Mouse (Mus musculus) midbrain, embryonic 12.5 days (tissue): ENCODE data around the gene Ncoa5. TPM values are rescaled to one million over a fixed set of nuclear protein-coding genes. Genes with fewer than 3 reads are reported as not detected.

Source experiments
- ATAC-seq: fragments of 200-750 bp; cut with Nextera tagmentation; 2 replicates; pipeline ENCODE4 v1.8.0; 2017; ENCODE audit warnings: low read depth, moderate TSS enrichment, moderate library complexity; ENCODE audit not compliant: low FRiP score
- H3K27ac ChIP-seq: fragments of 300-500 bp; sonication (generic); replicated peaks from 2 replicates; pipeline ENCODE4 v1.5.1; 2016; ENCODE audit warnings: mild to moderate bottlenecking
- H3K27me3 ChIP-seq: fragments of 300-500 bp; sonication (generic); 2 replicates; pipeline ENCODE4 v1.6.1; 2016; ENCODE audit warnings: mild to moderate bottlenecking
- H3K36me3 ChIP-seq: fragments of 300-500 bp; sonication (generic); 2 replicates; pipeline ENCODE4 v1.6.1; 2016
- H3K4me1 ChIP-seq: fragments of 300-500 bp; sonication (generic); 2 replicates; pipeline ENCODE4 v1.6.1; 2016
- H3K4me2 ChIP-seq: fragments of 300-500 bp; sonication (generic); replicated peaks from 2 replicates; pipeline ENCODE4 v1.6.1; 2016; ENCODE audit warnings: mild to moderate bottlenecking, moderate library complexity
- H3K4me3 ChIP-seq: fragments of 300-500 bp; sonication (generic); 2 replicates; pipeline ENCODE4 v1.5.1; 2016; ENCODE audit warnings: mild to moderate bottlenecking
- H3K9ac ChIP-seq: fragments of 300-500 bp; sonication (generic); replicated peaks from 2 replicates; pipeline ENCODE4 v1.6.1; 2016; ENCODE audit warnings: mild to moderate bottlenecking, moderate library complexity
- H3K9me3 ChIP-seq: fragments of 300-500 bp; sonication (generic); 2 replicates; pipeline ENCODE4 v1.6.1; 2016; ENCODE audit warnings: mild to moderate bottlenecking
- whole genome bisulfite sequencing: fragments of 180-500 bp; shearing (Covaris S2); methylation state at CpG from one replicate; pipeline ENCODE4 v1.1.7; 2016; 5-methylcytosine and 5-hydroxymethylcytosine counted together
- polyA plus RNA-seq: library from polyadenylated mRNA; unstranded; fragments of >200 nt; fragmentation: Nextera tagmentation; extraction: Ambion mirVana; gene quantifications from 2 replicates; pipeline ENCODE4 v1.2.1, GENCODE M21; 2016

The Ncoa5 gene
- polyA plus RNA-seq, 1 experiment from 2014 or later, result 148 TPM

DNA sequence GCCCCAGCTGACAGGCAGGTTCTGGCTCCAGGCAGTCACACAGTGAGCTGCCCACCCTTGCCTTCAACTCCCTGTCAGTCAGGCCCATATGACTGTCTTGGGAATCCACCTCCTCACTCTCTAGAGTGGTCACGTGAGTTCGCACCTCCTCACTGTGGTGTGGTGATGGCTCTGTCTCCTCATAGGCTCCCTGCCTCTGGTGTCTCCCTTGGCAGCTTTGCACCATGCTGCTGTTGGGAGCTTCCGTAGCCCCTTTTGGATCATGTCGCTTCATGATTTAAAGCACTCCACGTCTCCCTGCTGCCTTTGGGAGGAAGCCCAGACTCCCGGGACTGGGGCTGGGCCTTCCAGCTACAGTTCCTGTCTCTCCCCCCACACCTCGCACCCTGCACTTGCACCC, 29.8 kb upstream of the Ncoa5 start:
- H3K9me3 ChIP-seq, result no peaks in the 10 kb centered on the region
- no peak for ATAC-seq
- 75% methylated on average over 7 of the region's 7 CpGs for WGBS
- H3K9ac ChIP-seq, result no peak overlapping the region
- H3K27ac ChIP-seq, result no peak overlapping the region
- H3K4me1 ChIP-seq, result no peaks in the 10 kb centered on the region
- peaks cover 10% of the 10 kb centered on the region; the same call in 1 of the 2 replicates for H3K27me3 ChIP-seq
- H3K4me2 ChIP-seq, result no peak overlapping the region
- H3K36me3 ChIP-seq, result no peaks in the 10 kb centered on the region
- H3K4me3 ChIP-seq, result no peak overlapping the region

DNA sequence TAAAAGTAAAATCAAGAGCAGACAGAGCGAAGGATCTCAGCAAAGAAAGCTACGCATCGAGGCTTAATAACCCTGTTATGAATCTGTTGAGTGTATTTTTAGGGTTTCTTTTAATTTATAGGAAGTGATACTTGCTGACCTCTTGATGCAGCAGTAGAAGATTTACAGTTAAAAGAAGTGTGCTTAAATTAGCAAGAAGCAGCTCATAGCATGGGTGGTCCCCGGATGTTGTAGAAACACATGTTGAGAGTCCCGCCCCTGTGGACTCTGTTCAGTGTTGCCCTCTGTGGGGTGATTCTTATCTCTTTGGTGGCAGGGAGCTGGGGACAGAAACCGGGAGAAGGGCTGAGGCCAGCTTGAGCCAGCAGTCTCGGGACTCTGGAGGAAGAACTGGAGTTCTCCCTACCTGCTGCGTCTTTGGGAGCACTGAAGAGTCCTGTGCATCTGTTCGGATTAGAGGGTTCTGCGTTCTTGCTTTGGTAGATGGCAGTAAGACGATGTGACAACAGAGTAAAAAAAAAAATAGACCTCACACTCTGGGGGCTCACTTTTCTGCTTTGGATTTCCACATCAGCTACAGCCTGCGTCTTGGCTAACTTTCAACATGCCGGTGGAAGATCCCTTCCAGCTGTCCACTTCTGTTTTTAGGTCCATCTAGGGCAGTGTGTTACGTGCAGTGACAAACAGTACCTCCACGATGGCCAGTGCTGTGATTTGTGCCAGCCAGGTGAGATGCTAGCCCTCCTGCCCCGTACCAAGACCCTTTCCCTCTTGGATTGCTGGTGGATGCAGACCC, 27.2 kb upstream of the Ncoa5 start:
- Histone ChIP-seq H3K27ac (no peak overlapping the region), H3K36me3 (no peaks in the 10 kb centered on the region), H3K9me3 (no peaks in the 10 kb centered on the region), H3K9ac (no peak overlapping the region), H3K27me3 (peaks cover 12% of the 10 kb centered on the region), H3K4me1 (no peaks in the 10 kb centered on the region), H3K4me2 (no peak overlapping the region), H3K4me3 (no peak overlapping the region)
- ATAC-seq, result no peak
- WGBS, result 85% methylated on average over 16 of the region's 16 CpGs

- peaks cover 9% of the 10 kb centered on the region for H3K4me1 ChIP-seq
- H3K4me3 ChIP-seq, result no peak overlapping the region
- no peaks in the 10 kb centered on the region for H3K36me3 ChIP-seq
- H3K9me3 ChIP-seq, result no peaks in the 10 kb centered on the region
- no peak overlapping the region for H3K27ac ChIP-seq
- no peak for ATAC-seq
- 90% methylated on average over 4 of the region's 4 CpGs for WGBS
- no peak overlapping the region for H3K4me2 ChIP-seq
- H3K9ac ChIP-seq, result no peak overlapping the region
- H3K27me3 ChIP-seq, result peaks cover 29% of the 10 kb centered on the region
Observed at GRCm38 (mm10) chr2:165059961-165060360, 25.3 kb upstream of the Ncoa5 start.

DNA sequence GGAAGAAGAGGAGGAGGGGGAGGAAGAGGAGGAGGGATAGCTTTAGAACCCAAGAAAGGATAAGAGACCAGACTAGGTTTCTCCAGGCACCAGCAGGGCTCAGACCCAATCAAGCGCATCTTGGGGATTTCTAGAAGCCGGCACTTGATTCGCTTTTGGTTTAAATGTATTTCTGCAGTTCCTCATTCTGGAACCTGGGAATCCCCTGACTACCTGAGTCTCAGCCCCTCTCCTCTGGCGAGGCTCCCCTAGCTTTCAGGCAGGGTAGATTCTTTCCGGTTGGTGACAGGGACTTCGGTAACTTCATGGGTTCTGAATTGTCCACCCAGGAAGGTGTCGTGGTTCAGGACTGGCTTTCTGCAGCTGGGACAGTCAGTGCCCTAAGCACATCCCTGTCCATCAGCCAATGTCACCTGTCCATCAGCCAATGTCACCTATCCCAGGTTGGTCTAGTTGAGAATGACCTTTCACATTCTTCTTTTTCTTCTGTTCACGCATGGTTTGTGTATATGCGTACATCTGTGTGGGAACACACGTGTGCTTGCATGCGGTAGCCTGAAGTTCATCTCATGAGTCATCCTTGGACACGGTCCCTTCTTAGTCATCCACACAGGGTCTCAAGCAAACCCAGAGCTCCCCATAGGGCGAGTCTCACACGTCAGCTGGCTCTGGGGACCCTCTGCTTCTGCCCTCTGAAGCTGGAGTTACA, 21.9 kb upstream of the Ncoa5 start:
- H3K9ac ChIP-seq, result no peak overlapping the region
- peaks cover 14% of the 10 kb centered on the region for H3K4me1 ChIP-seq
- no peaks in the 10 kb centered on the region for H3K36me3 ChIP-seq
- WGBS, result 77% methylated on average over 14 of the region's 14 CpGs
- H3K27ac ChIP-seq, result no peak overlapping the region
- no peak for ATAC-seq
- peaks cover 38% of the 10 kb centered on the region for H3K27me3 ChIP-seq
- H3K9me3 ChIP-seq, result no peaks in the 10 kb centered on the region
- H3K4me2 ChIP-seq, result 0 out of 2 replicates have a peak overlapping the region, but pooled peaks have one; percentile 46
- no peak overlapping the region for H3K4me3 ChIP-seq

GRCm38 (mm10) chr2:165055905-165056304, 21.2 kb upstream of the Ncoa5 start:
- no peaks in the 10 kb centered on the region for H3K36me3 ChIP-seq
- peaks cover 40% of the 10 kb centered on the region for H3K27me3 ChIP-seq
- 0 out of 2 replicates have a peak overlapping the region, but pooled peaks have one; percentile 28 for H3K9ac ChIP-seq
- H3K27ac ChIP-seq, result no peak overlapping the region
- H3K4me2 ChIP-seq, result peak overlapping the region; percentile 46
- WGBS, result 11% methylated on average over 6 of the region's 7 CpGs
- H3K4me3 ChIP-seq, result peak overlapping the region; percentile 24
- no peak for ATAC-seq
- H3K4me1 ChIP-seq, result peaks cover 19% of the 10 kb centered on the region
- no peaks in the 10 kb centered on the region for H3K9me3 ChIP-seq

DNA sequence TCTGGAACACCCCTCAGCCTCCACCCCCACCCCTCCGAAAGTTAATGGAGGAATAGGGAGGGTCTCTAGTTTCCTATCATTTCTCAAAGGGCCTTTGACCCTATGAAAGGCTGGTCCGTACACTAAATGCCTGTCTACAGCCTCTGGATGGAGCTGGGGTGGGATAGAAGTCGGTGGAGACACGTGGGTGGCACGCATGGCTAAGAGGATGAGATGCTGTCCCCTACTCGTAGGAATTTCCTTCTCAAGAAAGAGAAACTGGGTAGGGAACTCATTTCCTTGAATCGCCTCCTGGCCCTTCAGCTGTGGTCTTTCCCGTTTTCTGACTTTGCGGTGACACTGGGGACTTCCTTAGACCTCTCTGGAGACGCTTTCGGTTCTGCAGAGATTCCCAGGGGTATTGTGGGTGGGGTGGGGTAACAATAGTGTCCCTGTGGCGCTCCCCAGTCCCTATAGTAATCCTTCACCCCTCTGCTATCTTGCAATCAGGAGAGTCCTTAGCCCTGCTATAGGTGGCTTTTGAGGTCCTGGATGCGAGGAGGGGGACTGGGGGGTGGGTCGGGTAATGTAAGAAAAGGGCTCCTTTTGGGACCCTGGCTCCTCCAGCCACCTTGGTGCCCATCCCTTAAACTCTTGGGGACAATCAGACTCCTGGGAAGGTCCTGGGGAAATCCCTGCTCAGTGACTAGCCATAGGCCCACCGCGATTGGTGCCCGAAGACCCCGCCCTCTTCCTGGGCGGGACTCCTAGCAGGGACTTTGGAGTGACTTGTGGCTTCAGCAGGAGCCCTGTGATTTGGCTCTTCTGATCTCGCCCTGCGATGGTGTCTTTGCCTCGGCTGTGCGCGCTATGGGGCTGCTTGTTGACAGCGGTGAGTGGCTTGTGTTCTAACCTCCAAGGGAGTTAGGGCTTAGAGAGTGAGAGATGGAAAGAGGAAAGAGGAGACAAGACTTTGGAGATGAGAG, 20.5 kb upstream of the Ncoa5 start, which contains the start of gene Cd40:
Gene Cd40 (plus strand): TSS at position 740 of the 965 bp plus-strand sequence.
- H3K36me3 ChIP-seq, result no peaks in the 10 kb centered on the region
- no peaks in the 10 kb centered on the region for H3K9me3 ChIP-seq
- H3K4me2 ChIP-seq, result peak within 1 kb of the TSS; percentile 46
- H3K4me1 ChIP-seq, result peaks cover 19% of the 10 kb centered on the region
- 0 out of 2 replicates have a peak within 1 kb of the TSS, but pooled peaks have one; percentile 28 for H3K9ac ChIP-seq
- H3K27ac ChIP-seq, result no peak within 1 kb of the TSS
- WGBS, result 12% methylated on average over 25 of the region's 25 CpGs
- H3K27me3 ChIP-seq, result peaks cover 41% of the 10 kb centered on the region
- no peak for ATAC-seq
- peak within 1 kb of the TSS; percentile 24 for H3K4me3 ChIP-seq

DNA sequence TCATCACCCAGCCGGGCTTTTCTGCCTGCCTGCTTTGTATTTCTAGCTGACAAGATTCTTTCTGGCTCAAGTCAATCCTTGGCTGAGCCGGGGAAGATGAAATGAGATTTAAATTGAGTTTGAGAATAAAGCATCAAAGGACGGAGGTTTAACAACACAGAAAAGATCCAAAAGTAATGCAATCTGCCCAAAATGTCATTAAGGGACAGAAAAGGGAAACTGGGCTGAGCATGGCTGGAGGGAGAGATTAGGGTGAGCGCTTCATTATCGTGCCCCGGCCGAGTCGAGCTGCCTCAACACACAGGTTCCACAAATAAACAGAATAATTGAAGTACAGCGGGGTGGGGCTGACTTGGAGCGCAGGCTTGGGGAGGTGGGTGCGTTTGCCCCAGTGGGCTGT, 16.9 kb upstream of the Ncoa5 start:
- H3K27ac ChIP-seq, result peak overlapping the region; percentile 53
- ATAC-seq, result no peak

GRCm38 (mm10) chr2:165050826-165051548, 16.3 kb upstream of the Ncoa5 start:
- peak overlapping the region; percentile 53 for H3K27ac ChIP-seq
- ATAC-seq, result no peak
- no peaks in the 10 kb centered on the region for H3K9me3 ChIP-seq
- H3K9ac ChIP-seq, result no peak overlapping the region
- no peaks in the 10 kb centered on the region for H3K36me3 ChIP-seq
- H3K27me3 ChIP-seq, result peaks cover 23% of the 10 kb centered on the region
- H3K4me1 ChIP-seq, result peaks cover 19% of the 10 kb centered on the region
- no peak overlapping the region for H3K4me3 ChIP-seq
- WGBS, result 67% methylated on average over 18 of the region's 18 CpGs
- H3K4me2 ChIP-seq, result no peak overlapping the region

More for the DNA sequence above, 16.9 kb upstream of the Ncoa5 start:
- no peak overlapping the region for H3K4me3 ChIP-seq
- 13% methylated on average over 11 of the region's 11 CpGs for WGBS
- H3K4me2 ChIP-seq, result no peak overlapping the region
- H3K27me3 ChIP-seq, result peaks cover 29% of the 10 kb centered on the region
- no peak overlapping the region for H3K9ac ChIP-seq
- no peaks in the 10 kb centered on the region for H3K36me3 ChIP-seq
- no peaks in the 10 kb centered on the region for H3K9me3 ChIP-seq
- peaks cover 19% of the 10 kb centered on the region for H3K4me1 ChIP-seq

GRCm38 (mm10) chr2:165049044-165049443, 14.4 kb upstream of the Ncoa5 start:
- Histone ChIP-seq H3K4me2 (no peak overlapping the region), H3K9me3 (no peaks in the 10 kb centered on the region), H3K4me3 (no peak overlapping the region), H3K4me1 (peaks cover 10% of the 10 kb centered on the region; the same call in 1 of the 2 replicates), H3K27ac (no peak overlapping the region), H3K9ac (no peak overlapping the region), H3K27me3 (peaks cover 15% of the 10 kb centered on the region; the same call in 1 of the 2 replicates), H3K36me3 (no peaks in the 10 kb centered on the region)
- ATAC-seq, result no peak
- 46% methylated on average over 5 of the region's 5 CpGs for WGBS

GRCm38 (mm10) chr2:165043729-165044128, 9.1 kb upstream of the Ncoa5 start:
- Histone ChIP-seq H3K4me3 (no peak overlapping the region), H3K9me3 (no peaks in the 10 kb centered on the region), H3K4me1 (peaks cover 13% of the 10 kb centered on the region), H3K27ac (peak overlapping the region; percentile 50), H3K9ac (no peak overlapping the region), H3K36me3 (no peaks in the 10 kb centered on the region), H3K27me3 (peaks cover 9% of the 10 kb centered on the region; the same call in 1 of the 2 replicates), H3K4me2 (no peak overlapping the region)
- ATAC-seq, result no peak
- 48% methylated on average over 2 of the region's 2 CpGs for WGBS
